ENCODE assay signal across 9 mouse cellular contexts in genomic region chr5:145234636-145235035, GRCm38 (mm10). TPM values are rescaled to one million over a fixed set of nuclear protein-coding genes. Genes with fewer than 3 reads are reported as not detected.
A peak's percentile ranks its signal among the peaks of the same experiment; 100 is the strongest.
DNase-seq lines count a peak whose midpoint lies in the region; ATAC-seq and TF ChIP-seq lines count a peak whose summit lies in the region.
"Had no signal": no experiment of that assay in that cellular context is flagged by ENCODE, and none has a peak within 500 bp of the region (broad histone marks: within the 10 kb centered on the region; RNA-seq: fewer than 3 reads in every experiment).

No protein-coding gene starts in this region.

- no peak overlapping the region for H3K9ac ChIP-seq in intestine, postnatal 0 days (ENCODE audit: low read depth, low read length)
- H3K9ac ChIP-seq in intestine, embryonic 16.5 days (ENCODE audit: low read depth, low read length) = no peak overlapping the region
- no peak overlapping the region for H3K9ac ChIP-seq in hindbrain, postnatal 0 days (replicated peaks; ENCODE audit: low read length)
- H3K9ac ChIP-seq: embryonic facial prominence, embryonic 13.5 days; limb, embryonic 15.5 days had no signal

- H3K4me2 ChIP-seq in intestine, postnatal 0 days (replicated peaks; ENCODE audit: low read depth) = no peak overlapping the region
- no peak overlapping the region for H3K4me2 ChIP-seq in intestine, embryonic 16.5 days (ENCODE audit: low read depth, low read length)
- no peak overlapping the region for H3K4me2 ChIP-seq in hindbrain, postnatal 0 days (ENCODE audit: low read depth, low read length)
- H3K4me2 ChIP-seq: embryonic facial prominence, embryonic 13.5 days; limb, embryonic 15.5 days had no signal

- peak; percentile 81 for TF ChIP-seq CTCF in intestine, postnatal 0 days (IDR thresholded peaks at IDR 0.05; ENCODE audit: low read depth)
- peak; percentile 74 for TF ChIP-seq CTCF in hindbrain, postnatal 0 days (IDR thresholded peaks at IDR 0.05; ENCODE audit: low read depth)

- no peaks in the 10 kb centered on the region for H3K27me3 ChIP-seq in intestine, postnatal 0 days (replicated peaks; ENCODE audit: control insufficient read depth, insufficient read depth, low read length)
- H3K27me3 ChIP-seq in intestine, embryonic 16.5 days (replicated peaks; ENCODE audit: control insufficient read depth, insufficient read depth, low read length) = no peaks in the 10 kb centered on the region
- H3K27me3 ChIP-seq in hindbrain, postnatal 0 days (ENCODE audit: insufficient read depth, low read length) = no peaks in the 10 kb centered on the region
- H3K27me3 ChIP-seq: embryonic facial prominence, embryonic 13.5 days; limb, embryonic 15.5 days had no signal

- no peak overlapping the region for H3K4me3 ChIP-seq in intestine, postnatal 0 days (ENCODE audit: low read depth, low read length)
- no peak overlapping the region for H3K4me3 ChIP-seq in intestine, embryonic 16.5 days (ENCODE audit: low read length)
- no peak overlapping the region for H3K4me3 ChIP-seq in hindbrain, postnatal 0 days (ENCODE audit: low read length)
- H3K4me3 ChIP-seq: embryonic facial prominence, embryonic 13.5 days; limb, embryonic 15.5 days had no signal

- no peak for ATAC-seq in intestine, postnatal 0 days
- no peak for ATAC-seq in intestine, embryonic 16.5 days
- ATAC-seq in hindbrain, postnatal 0 days = no peak

- DNase-seq in A20 (ENCODE audit: low read depth, low spot score) (peak; percentile 66), ES-CJ7 (ENCODE audit: low read depth, low spot score) (peak; percentile 78)
- peak; percentile 68 for DNase-seq in hindbrain, postnatal 0 days (ENCODE audit: low spot score)
- DNase-seq in thymus, postnatal 0 days (ENCODE audit: low spot score) = peak; percentile 55
- DNase-seq in right cerebral cortex, postnatal 25 days = no peak

- H3K9me3 ChIP-seq in intestine, postnatal 0 days (ENCODE audit: control insufficient read depth) = no peaks in the 10 kb centered on the region
- H3K9me3 ChIP-seq in intestine, embryonic 16.5 days (ENCODE audit: control insufficient read depth, low read length) = no peaks in the 10 kb centered on the region
- no peaks in the 10 kb centered on the region for H3K9me3 ChIP-seq in hindbrain, postnatal 0 days (ENCODE audit: low read length)
- H3K9me3 ChIP-seq: embryonic facial prominence, embryonic 13.5 days; limb, embryonic 15.5 days had no signal

- H3K36me3 ChIP-seq in intestine, postnatal 0 days (ENCODE audit: control insufficient read depth, insufficient read depth) = peaks cover 48% of the 10 kb centered on the region
- H3K36me3 ChIP-seq in intestine, embryonic 16.5 days (ENCODE audit: control insufficient read depth, insufficient read depth, low read length) = peaks cover 16% of the 10 kb centered on the region; the same call in 1 of the 2 replicates
- H3K36me3 ChIP-seq in hindbrain, postnatal 0 days (ENCODE audit: insufficient read depth, low read length) = peaks cover 45% of the 10 kb centered on the region

- H3K4me1 ChIP-seq in intestine, postnatal 0 days (replicated peaks; ENCODE audit: control insufficient read depth, insufficient read depth, low read length) = no peaks in the 10 kb centered on the region; the same call in 1 of the 2 replicates
- peaks cover 10% of the 10 kb centered on the region; the same call in 1 of the 2 replicates for H3K4me1 ChIP-seq in intestine, embryonic 16.5 days (ENCODE audit: control insufficient read depth, insufficient read depth, low read length)
- H3K4me1 ChIP-seq in hindbrain, postnatal 0 days (ENCODE audit: insufficient read depth, low read length) = peaks cover 8% of the 10 kb centered on the region; the same call in 1 of the 2 replicates

- no peak overlapping the region for H3K27ac ChIP-seq in intestine, postnatal 0 days (ENCODE audit: low read depth, low read length)
- H3K27ac ChIP-seq in intestine, embryonic 16.5 days (ENCODE audit: low read length) = no peak overlapping the region
- no peak overlapping the region for H3K27ac ChIP-seq in hindbrain, postnatal 0 days
- H3K27ac ChIP-seq: embryonic facial prominence, embryonic 13.5 days; limb, embryonic 15.5 days had no signal

RNA-seq across cellular contexts. Expression of gene Zfp655, which starts 3.1 kb away (rescaled TPM):
- 32.3 and 35.9 TPM in 2 replicates for polyA plus RNA-seq in intestine, postnatal 0 days (2015; fragmentation: Nextera tagmentation; extraction: Ambion mirVana)
- polyA plus RNA-seq in intestine, embryonic 16.5 days (2015; fragmentation: Nextera tagmentation; extraction: Ambion mirVana) = 36.7 and 38.9 TPM in 2 replicates
- total RNA-seq in hindbrain, postnatal 0 days (2014; rRNA removed) = 21.0 and 21.5 TPM in 2 replicates
- 25.2 and 25.5 TPM in 2 replicates for polyA plus RNA-seq in hindbrain, postnatal 0 days (2015; fragmentation: Nextera tagmentation; extraction: Ambion mirVana)
- polyA plus RNA-seq in thymus, postnatal 0 days (2015; fragmentation: Nextera tagmentation; extraction: Ambion mirVana) = 34.2 and 36.4 TPM in 2 replicates

RNA-seq across cellular contexts. Expression of gene Zkscan5, which starts 30.3 kb away (rescaled TPM):
- 4.1 and 4.6 TPM in 2 replicates for polyA plus RNA-seq in intestine, postnatal 0 days (2015; fragmentation: Nextera tagmentation; extraction: Ambion mirVana)
- 7.1 and 8.4 TPM in 2 replicates for polyA plus RNA-seq in intestine, embryonic 16.5 days (2015; fragmentation: Nextera tagmentation; extraction: Ambion mirVana)
- total RNA-seq in hindbrain, postnatal 0 days (2014; rRNA removed) = 14.7 and 15.3 TPM in 2 replicates
- 11.1 and 12.4 TPM in 2 replicates for polyA plus RNA-seq in hindbrain, postnatal 0 days (2015; fragmentation: Nextera tagmentation; extraction: Ambion mirVana)
- 7.8 and 8.0 TPM in 2 replicates for polyA plus RNA-seq in thymus, postnatal 0 days (2015; fragmentation: Nextera tagmentation; extraction: Ambion mirVana)

RNA-seq across cellular contexts. Expression of gene Zkscan14, which starts 33.0 kb away (rescaled TPM):
- polyA plus RNA-seq in intestine, postnatal 0 days (2015; fragmentation: Nextera tagmentation; extraction: Ambion mirVana) = 6.4 and 9.8 TPM in 2 replicates
- 8.2 and 8.4 TPM in 2 replicates for polyA plus RNA-seq in intestine, embryonic 16.5 days (2015; fragmentation: Nextera tagmentation; extraction: Ambion mirVana)
- 7.4 and 8.6 TPM in 2 replicates for total RNA-seq in hindbrain, postnatal 0 days (2014; rRNA removed)
- 11.3 and 12.5 TPM in 2 replicates for polyA plus RNA-seq in hindbrain, postnatal 0 days (2015; fragmentation: Nextera tagmentation; extraction: Ambion mirVana)
- polyA plus RNA-seq in thymus, postnatal 0 days (2015; fragmentation: Nextera tagmentation; extraction: Ambion mirVana) = 17.2 and 18.7 TPM in 2 replicates

RNA-seq across cellular contexts. Expression of gene Atp5j2, which starts 42.8 kb away (rescaled TPM):
- 765 and 832 TPM in 2 replicates for polyA plus RNA-seq in intestine, postnatal 0 days (2015; fragmentation: Nextera tagmentation; extraction: Ambion mirVana)
- 956 and 964 TPM in 2 replicates for polyA plus RNA-seq in intestine, embryonic 16.5 days (2015; fragmentation: Nextera tagmentation; extraction: Ambion mirVana)
- total RNA-seq in hindbrain, postnatal 0 days (2014; rRNA removed) = 116 and 144 TPM in 2 replicates
- 727 and 733 TPM in 2 replicates for polyA plus RNA-seq in hindbrain, postnatal 0 days (2015; fragmentation: Nextera tagmentation; extraction: Ambion mirVana)
- polyA plus RNA-seq in thymus, postnatal 0 days (2015; fragmentation: Nextera tagmentation; extraction: Ambion mirVana) = 651 and 696 TPM in 2 replicates

RNA-seq across cellular contexts. Expression of gene Zscan25, which starts 45.7 kb away (rescaled TPM):
- polyA plus RNA-seq in intestine, postnatal 0 days (2015; fragmentation: Nextera tagmentation; extraction: Ambion mirVana) = 0.14 and 0.30 TPM in 2 replicates
- 0.49 and 0.66 TPM in 2 replicates for polyA plus RNA-seq in intestine, embryonic 16.5 days (2015; fragmentation: Nextera tagmentation; extraction: Ambion mirVana)
- total RNA-seq in hindbrain, postnatal 0 days (2014; rRNA removed) = 21.2 and 25.5 TPM in 2 replicates
- polyA plus RNA-seq in hindbrain, postnatal 0 days (2015; fragmentation: Nextera tagmentation; extraction: Ambion mirVana) = 0.83 and 0.92 TPM in 2 replicates
- polyA plus RNA-seq in thymus, postnatal 0 days (2015; fragmentation: Nextera tagmentation; extraction: Ambion mirVana) = 0.56 and 0.63 TPM in 2 replicates
